Mouse (Mus musculus): ENCODE results near the gene Odc1. TPM values are rescaled to one million over a fixed set of nuclear protein-coding genes. Genes with fewer than 3 reads are reported as not detected.

The Odc1 gene
- polyA plus RNA-seq, 1 experiment from 2014 or later, result 240 TPM

DNA sequence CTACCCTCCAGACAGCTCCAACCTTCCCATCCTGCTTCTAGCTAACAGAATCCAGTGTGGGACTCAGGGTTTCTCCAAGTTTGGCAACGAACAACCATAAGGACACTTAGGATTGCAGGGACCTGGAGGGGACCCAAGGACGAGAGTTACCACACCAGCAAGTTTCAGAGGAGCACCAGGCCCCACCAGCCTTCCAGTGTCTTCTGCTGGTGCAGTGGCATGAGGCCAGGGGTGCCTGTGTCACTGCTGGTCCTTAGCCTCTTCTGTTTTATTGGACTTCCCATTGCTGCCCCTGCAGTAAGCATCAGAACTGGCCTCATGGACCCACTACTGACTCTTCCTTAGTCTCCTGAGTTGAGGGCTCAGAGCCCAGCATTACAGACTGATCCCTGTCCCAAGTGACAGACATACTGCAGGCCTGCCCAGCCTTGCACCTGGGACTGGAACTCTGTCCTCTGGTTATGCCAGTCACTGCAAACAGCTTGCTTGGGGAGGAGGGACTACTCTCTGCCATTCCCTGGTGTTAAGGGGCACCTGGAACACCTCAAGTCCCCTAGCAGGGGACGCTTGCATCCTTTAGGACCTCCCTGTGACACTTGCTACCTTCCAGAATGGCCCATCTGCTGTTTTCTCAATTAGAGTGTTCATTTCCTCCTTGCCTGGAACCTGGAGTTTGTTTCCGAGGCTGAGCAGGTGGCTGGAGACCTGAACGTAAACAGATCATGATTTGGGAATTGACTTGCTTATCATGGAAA lies 30.7 kb downstream of the Odc1 start:
- H3K9ac ChIP-seq, result no peak overlapping the region
- H3K27me3 ChIP-seq, result 0 out of 2 replicates have a peak, but pooled peaks cover 3% of the 10 kb centered on the region
- no peaks in the 10 kb centered on the region for H3K36me3 ChIP-seq
- H3K4me2 ChIP-seq (replicated peaks), result no peak overlapping the region
- no peak for ATAC-seq (ENCODE audit: low FRiP score)
- no peak overlapping the region for H3K4me3 ChIP-seq
- H3K27ac ChIP-seq, result no peak overlapping the region
- 0 out of 2 replicates have a peak, but pooled peaks cover 2% of the 10 kb centered on the region for H3K4me1 ChIP-seq
- 57% methylated on average over 5 of the region's 5 CpGs for WGBS
- H3K9me3 ChIP-seq (replicated peaks), result no peaks in the 10 kb centered on the region

DNA sequence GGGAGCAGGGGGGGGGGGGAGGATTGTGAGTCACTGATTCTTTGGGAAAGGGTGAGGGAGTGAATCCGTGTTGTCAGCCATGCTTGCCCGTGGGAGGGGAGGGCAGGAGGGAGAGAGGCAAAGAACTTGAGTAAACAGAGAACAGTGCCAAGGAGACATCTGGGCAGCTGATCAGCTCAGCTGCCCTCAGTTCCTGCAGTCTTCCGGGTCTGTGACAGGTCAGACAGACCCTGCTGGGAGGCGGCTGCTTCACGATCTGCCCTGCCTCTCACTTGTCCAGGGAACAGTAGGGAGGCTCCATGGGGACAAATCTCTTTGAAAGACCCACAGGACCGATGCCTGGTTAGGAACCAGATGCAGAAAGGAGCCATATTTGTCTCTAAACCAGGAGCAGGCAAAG lies 31.4 kb downstream of the Odc1 start:
- Histone ChIP-seq H3K27me3 (0 out of 2 replicates have a peak, but pooled peaks cover 3% of the 10 kb centered on the region), H3K4me3 (no peak overlapping the region), H3K4me2 (replicated peaks) (no peak overlapping the region), H3K9me3 (replicated peaks) (no peaks in the 10 kb centered on the region), H3K27ac (no peak overlapping the region), H3K4me1 (0 out of 2 replicates have a peak, but pooled peaks cover 2% of the 10 kb centered on the region), H3K36me3 (no peaks in the 10 kb centered on the region), H3K9ac (no peak overlapping the region)
- WGBS, result 7% methylated on average over 6 of the region's 6 CpGs
- no peak for ATAC-seq (ENCODE audit: low FRiP score)

DNA sequence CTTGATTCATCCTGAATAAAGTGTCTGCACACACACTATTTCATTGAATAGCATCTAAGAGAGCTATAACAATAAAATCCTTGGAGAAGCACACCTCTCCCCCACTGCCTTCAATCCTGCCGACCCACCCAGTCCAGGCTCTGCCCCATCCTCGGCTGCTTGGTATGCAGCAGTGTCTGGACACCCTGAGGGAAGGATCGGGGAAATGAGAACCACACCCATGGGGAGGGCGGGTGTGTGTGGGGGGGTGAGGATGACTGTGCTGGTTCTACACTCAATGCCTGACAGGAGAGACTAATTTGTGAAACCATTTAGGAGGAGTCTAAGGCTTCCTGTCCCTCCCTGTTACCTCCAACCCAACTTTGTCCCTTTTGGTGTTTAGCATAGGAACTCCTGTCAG lies 34.0 kb downstream of the Odc1 start:
- no peak for ATAC-seq (ENCODE audit: low FRiP score)
- WGBS, result 50% methylated on average over 4 of the region's 4 CpGs

GRCm38 (mm10) chr12:17581001-17581400 lies 36.4 kb downstream of the Odc1 start:
- ATAC-seq (ENCODE audit: low FRiP score), result no peak
- WGBS, result 59% methylated on average over 6 of the region's 6 CpGs
- H3K27ac ChIP-seq, result no peak overlapping the region

More for the DNA sequence above, 34.0 kb downstream of the Odc1 start:
- H3K9me3 ChIP-seq (replicated peaks), result no peaks in the 10 kb centered on the region
- no peak overlapping the region for H3K4me2 ChIP-seq (replicated peaks)
- H3K27me3 ChIP-seq, result 0 out of 2 replicates have a peak, but pooled peaks cover 3% of the 10 kb centered on the region
- H3K27ac ChIP-seq, result no peak overlapping the region
- no peak overlapping the region for H3K4me3 ChIP-seq
- H3K4me1 ChIP-seq, result 0 out of 2 replicates have a peak, but pooled peaks cover 2% of the 10 kb centered on the region
- no peaks in the 10 kb centered on the region for H3K36me3 ChIP-seq
- no peak overlapping the region for H3K9ac ChIP-seq

DNA sequence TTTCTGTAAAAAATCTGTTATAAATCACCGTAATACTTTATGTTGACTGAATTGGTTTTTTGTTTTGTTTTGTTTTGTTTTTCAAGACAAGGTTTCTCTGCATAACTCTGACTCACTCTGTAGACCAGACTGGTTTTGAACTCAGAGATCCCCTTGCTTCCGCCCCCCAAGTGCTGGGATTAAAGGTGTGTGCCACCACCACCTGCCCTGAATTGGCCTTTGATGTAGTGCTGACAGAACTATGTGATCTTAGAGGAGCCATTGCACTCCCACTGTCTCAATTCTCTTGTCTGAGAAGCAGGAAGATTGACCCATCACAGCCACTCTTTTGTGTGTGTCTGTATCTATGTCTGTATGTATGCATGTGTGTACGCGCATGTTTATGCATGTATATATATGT lies 37.8 kb downstream of the Odc1 start:
- no peaks in the 10 kb centered on the region for H3K36me3 ChIP-seq
- no peaks in the 10 kb centered on the region for H3K4me1 ChIP-seq
- H3K4me3 ChIP-seq, result no peak overlapping the region
- no peak overlapping the region for H3K27ac ChIP-seq
- no peak overlapping the region for H3K4me2 ChIP-seq (replicated peaks)
- WGBS, result 93% methylated on average over 4 of the region's 4 CpGs
- no peak for ATAC-seq (ENCODE audit: low FRiP score)
- H3K27me3 ChIP-seq, result no peaks in the 10 kb centered on the region
- no peak overlapping the region for H3K9ac ChIP-seq
- no peaks in the 10 kb centered on the region for H3K9me3 ChIP-seq (replicated peaks)

More at GRCm38 (mm10) chr12:17581001-17581400, 36.4 kb downstream of the Odc1 start:
- no peaks in the 10 kb centered on the region for H3K9me3 ChIP-seq (replicated peaks)
- no peak overlapping the region for H3K4me3 ChIP-seq
- H3K4me1 ChIP-seq, result 0 out of 2 replicates have a peak, but pooled peaks cover 2% of the 10 kb centered on the region
- no peak overlapping the region for H3K9ac ChIP-seq
- H3K4me2 ChIP-seq (replicated peaks), result no peak overlapping the region
- H3K36me3 ChIP-seq, result no peaks in the 10 kb centered on the region
- no peaks in the 10 kb centered on the region for H3K27me3 ChIP-seq

GRCm38 (mm10) chr12:17583860-17584259 lies 39.3 kb downstream of the Odc1 start:
- H3K4me3 ChIP-seq, result no peak overlapping the region
- H3K4me2 ChIP-seq (replicated peaks), result no peak overlapping the region
- no peaks in the 10 kb centered on the region for H3K27me3 ChIP-seq
- H3K27ac ChIP-seq, result no peak overlapping the region
- peak; percentile 43; the same call in 1 of the 2 replicates for ATAC-seq (ENCODE audit: low FRiP score)
- no peaks in the 10 kb centered on the region for H3K36me3 ChIP-seq
- H3K9ac ChIP-seq, result no peak overlapping the region
- 19% methylated on average over 3 of the region's 3 CpGs for WGBS
- no peaks in the 10 kb centered on the region for H3K9me3 ChIP-seq (replicated peaks)
- H3K4me1 ChIP-seq, result no peaks in the 10 kb centered on the region

DNA sequence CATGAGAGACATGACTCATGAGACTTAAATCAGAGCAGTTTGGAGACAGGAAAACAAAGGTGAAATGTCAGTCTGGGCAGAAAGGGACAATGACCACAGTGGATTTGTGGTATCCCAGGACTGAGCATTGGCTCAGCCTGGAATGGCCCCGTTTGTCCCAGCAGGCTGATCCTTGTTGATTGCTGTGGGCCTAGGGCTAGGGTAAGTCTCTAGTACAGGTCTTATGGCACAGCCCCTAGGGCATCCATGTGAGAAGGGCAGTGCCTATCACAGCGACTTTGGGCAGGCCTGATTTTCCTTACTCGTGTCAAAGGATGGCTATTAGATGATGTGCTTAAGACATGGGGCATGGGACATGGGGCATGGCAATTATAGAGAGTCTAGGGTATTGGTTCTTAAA lies 41.4 kb downstream of the Odc1 start:
- WGBS, result 81% methylated on average over 3 of the region's 3 CpGs
- H3K9ac ChIP-seq, result no peak overlapping the region
- H3K27me3 ChIP-seq, result no peaks in the 10 kb centered on the region
- ATAC-seq (ENCODE audit: low FRiP score), result no peak
- no peak overlapping the region for H3K4me2 ChIP-seq (replicated peaks)
- no peak overlapping the region for H3K27ac ChIP-seq
- H3K36me3 ChIP-seq, result no peaks in the 10 kb centered on the region
- no peak overlapping the region for H3K4me3 ChIP-seq
- H3K9me3 ChIP-seq (replicated peaks), result no peaks in the 10 kb centered on the region
- no peaks in the 10 kb centered on the region for H3K4me1 ChIP-seq

GRCm38 (mm10) chr12:17588436-17588835 lies 43.8 kb downstream of the Odc1 start:
- H3K9ac ChIP-seq, result no peak overlapping the region
- H3K4me1 ChIP-seq, result no peaks in the 10 kb centered on the region
- no peaks in the 10 kb centered on the region for H3K36me3 ChIP-seq
- H3K4me3 ChIP-seq, result no peak overlapping the region
- no peaks in the 10 kb centered on the region for H3K27me3 ChIP-seq
- H3K9me3 ChIP-seq (replicated peaks), result no peaks in the 10 kb centered on the region
- no peak overlapping the region for H3K27ac ChIP-seq
- ATAC-seq (ENCODE audit: low FRiP score), result no peak
- 84% methylated on average over 3 of the region's 3 CpGs for WGBS
- no peak overlapping the region for H3K4me2 ChIP-seq (replicated peaks)

DNA sequence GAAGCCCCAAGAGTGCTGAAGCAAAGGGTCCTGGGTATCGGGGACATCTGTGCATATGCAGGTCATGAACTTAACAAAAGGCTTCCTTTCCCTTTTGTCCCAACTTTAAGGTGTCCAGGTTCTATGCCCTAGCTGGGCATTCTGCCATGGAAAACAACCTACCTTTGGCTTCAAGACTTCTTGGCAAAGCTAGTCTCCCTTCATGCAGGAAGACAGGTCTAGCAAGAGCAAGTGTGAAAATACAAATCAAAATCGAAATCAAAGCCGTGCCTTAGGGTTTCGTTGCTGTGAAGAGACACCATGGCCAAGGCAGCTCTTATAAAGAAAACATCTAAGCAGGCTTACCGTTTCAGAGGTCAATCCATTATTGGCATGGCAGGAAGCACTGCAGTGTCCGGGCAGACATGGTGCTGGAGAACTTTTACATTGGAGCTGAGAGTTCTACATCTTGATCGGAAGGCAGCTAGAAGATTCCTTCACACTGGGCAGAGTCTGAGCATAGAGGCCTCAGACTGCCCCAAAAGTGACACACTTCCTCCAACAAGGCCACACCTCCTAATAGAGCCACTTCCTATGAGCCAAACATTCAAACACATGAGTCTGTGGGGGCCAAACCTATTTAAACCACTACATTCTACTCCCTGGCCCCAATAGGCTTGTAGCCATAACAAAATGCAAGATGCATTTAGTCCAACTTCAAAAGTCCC lies 44.5 kb downstream of the Odc1 start:
- H3K9ac ChIP-seq, result no peak overlapping the region
- no peak overlapping the region for H3K4me2 ChIP-seq (replicated peaks)
- ATAC-seq (ENCODE audit: low FRiP score), result no peak
- no peaks in the 10 kb centered on the region for H3K36me3 ChIP-seq
- 91% methylated on average over 7 of the region's 7 CpGs for WGBS
- no peak overlapping the region for H3K4me3 ChIP-seq
- no peak overlapping the region for H3K27ac ChIP-seq
- H3K4me1 ChIP-seq, result no peaks in the 10 kb centered on the region
- no peaks in the 10 kb centered on the region for H3K27me3 ChIP-seq
- H3K9me3 ChIP-seq (replicated peaks), result no peaks in the 10 kb centered on the region

DNA sequence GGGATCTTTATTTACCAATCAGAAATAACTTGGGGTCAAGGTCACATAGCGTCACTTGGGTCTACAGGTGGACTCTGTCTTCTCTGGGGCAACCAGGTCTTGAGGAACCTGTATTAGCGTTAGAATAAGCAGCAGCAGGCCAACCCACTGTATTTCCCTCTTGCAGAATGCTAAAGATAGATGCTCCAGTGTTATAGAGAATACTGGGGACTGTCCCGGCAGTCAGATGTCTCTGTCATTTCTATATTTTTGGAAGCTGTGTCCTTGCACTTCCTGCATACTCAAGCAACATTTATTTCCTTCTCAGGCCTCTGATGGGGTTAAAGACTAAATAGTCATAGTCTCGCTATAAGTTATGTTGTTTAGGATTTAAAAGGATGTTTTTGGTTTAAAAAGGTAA lies 46.7 kb downstream of the Odc1 start:
- Histone ChIP-seq H3K4me1 (no peaks in the 10 kb centered on the region), H3K27ac (no peak overlapping the region), H3K4me3 (no peak overlapping the region), H3K9me3 (replicated peaks) (no peaks in the 10 kb centered on the region), H3K4me2 (replicated peaks) (no peak overlapping the region), H3K36me3 (no peaks in the 10 kb centered on the region), H3K9ac (no peak overlapping the region), H3K27me3 (no peaks in the 10 kb centered on the region)
- no peak for ATAC-seq (ENCODE audit: low FRiP score)
- WGBS, result 87% methylated on average over 4 of the region's 4 CpGs

DNA sequence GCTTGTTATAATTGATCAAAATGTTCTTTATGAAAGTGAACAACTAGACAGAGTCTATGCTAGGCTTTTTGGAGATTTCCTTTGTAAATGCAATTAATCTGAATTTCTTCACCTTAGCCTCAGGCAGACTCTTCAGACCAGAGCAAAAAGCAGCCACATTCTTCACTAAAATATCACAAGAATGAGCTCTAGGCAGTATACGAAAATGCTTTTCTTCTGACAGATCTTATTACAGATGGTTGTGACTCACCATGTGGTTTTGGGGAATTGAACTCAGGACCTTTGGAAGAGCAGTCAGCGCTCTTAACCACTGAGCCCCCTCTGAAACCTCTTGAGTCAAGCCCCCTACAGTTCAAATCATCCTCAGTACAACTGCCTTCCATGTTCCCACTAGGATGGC lies 49.4 kb downstream of the Odc1 start:
- H3K4me1 ChIP-seq, result no peaks in the 10 kb centered on the region
- H3K27ac ChIP-seq, result no peak overlapping the region
- no peaks in the 10 kb centered on the region for H3K9me3 ChIP-seq (replicated peaks)
- H3K27me3 ChIP-seq, result no peaks in the 10 kb centered on the region
- no peaks in the 10 kb centered on the region for H3K36me3 ChIP-seq
- no peak for ATAC-seq (ENCODE audit: low FRiP score)
- H3K4me3 ChIP-seq, result no peak overlapping the region
- no peak overlapping the region for H3K9ac ChIP-seq
- H3K4me2 ChIP-seq (replicated peaks), result no peak overlapping the region
- WGBS, result 80% methylated on average over 2 of the region's 2 CpGs

GRCm38 (mm10) chr12:17594701-17595100 lies 50.1 kb downstream of the Odc1 start:
- H3K4me1 ChIP-seq, result no peaks in the 10 kb centered on the region
- no peak overlapping the region for H3K4me3 ChIP-seq
- no peak overlapping the region for H3K27ac ChIP-seq
- no peaks in the 10 kb centered on the region for H3K9me3 ChIP-seq (replicated peaks)
- ATAC-seq (ENCODE audit: low FRiP score), result no peak
- no peaks in the 10 kb centered on the region for H3K36me3 ChIP-seq
- H3K4me2 ChIP-seq (replicated peaks), result no peak overlapping the region
- WGBS, result 91% methylated on average over 4 of the region's 4 CpGs
- no peaks in the 10 kb centered on the region for H3K27me3 ChIP-seq
- no peak overlapping the region for H3K9ac ChIP-seq
